Mouse (Mus musculus) ES-Bruce4 (cell line): ENCODE measurements around the gene Sgms1. TPM values are rescaled to one million over a fixed set of nuclear protein-coding genes. Genes with fewer than 3 reads are reported as not detected.
A peak's percentile ranks its signal among the peaks of the same experiment; 100 is the strongest.

Source experiments
- H3K27ac ChIP-seq: 2 replicates; pipeline ENCODE4 v1.5.1; 2012; ENCODE audit warnings: low read length, inconsistent platforms; ENCODE audit not compliant: insufficient read depth
- H3K27me3 ChIP-seq: 2 replicates; pipeline ENCODE4 v1.6.1; 2012; ENCODE audit warnings: mild to moderate bottlenecking, low read length, inconsistent platforms; ENCODE audit not compliant: control insufficient read depth, poor library complexity, insufficient read depth, severe bottlenecking
- H3K36me3 ChIP-seq: 2 replicates; pipeline ENCODE4 v1.6.1; 2012; ENCODE audit warnings: inconsistent platforms, mild to moderate bottlenecking, low read length, moderate library complexity; ENCODE audit not compliant: control insufficient read depth, poor library complexity, insufficient read depth, severe bottlenecking
- H3K4me1 ChIP-seq: one replicate; pipeline ENCODE4 v1.8.1; 2011; ENCODE audit warnings: low read length; ENCODE audit not compliant: control insufficient read depth, insufficient read depth
- H3K4me3 ChIP-seq: 2 replicates; pipeline ENCODE4 v1.5.1; 2011; ENCODE audit warnings: low read depth, mild to moderate bottlenecking, low read length
- H3K9ac ChIP-seq: 2 replicates; pipeline ENCODE4 v1.6.1; 2012; ENCODE audit warnings: low read depth, mild to moderate bottlenecking, inconsistent platforms; ENCODE audit not compliant: poor library complexity, severe bottlenecking
- H3K9me3 ChIP-seq: replicated peaks from 2 replicates; pipeline ENCODE4 v1.6.1; 2012; ENCODE audit warnings: mild to moderate bottlenecking, low read length, inconsistent platforms; ENCODE audit not compliant: control insufficient read depth, poor library complexity, insufficient read depth, severe bottlenecking
- CTCF ChIP-seq: IDR thresholded peaks from one replicate; pipeline ENCODE4 v1.8.1; 2011; ENCODE audit warnings: low read depth, low read length
- EP300 ChIP-seq: IDR thresholded peaks from 2 replicates; pipeline ENCODE4 v1.6.1; 2011; ENCODE audit warnings: low read depth, low read length; ENCODE audit not compliant: insufficient read depth
- POLR2A ChIP-seq: IDR thresholded peaks from one replicate; pipeline ENCODE4 v1.8.1; 2011; ENCODE audit warnings: low read length; ENCODE audit not compliant: insufficient read depth
- polyA plus RNA-seq: library from polyadenylated mRNA; stranded (reverse); fragments of >200 nt; gene quantifications from 2 replicates; pipeline ENCODE4 v1.2.4, GENCODE M21; 2011; ENCODE audit warnings: low read depth; ENCODE audit not compliant: missing spikeins, insufficient read depth, insufficient read length

The Sgms1 gene
- polyA plus RNA-seq, 1 experiment: 69.7 TPM

DNA sequence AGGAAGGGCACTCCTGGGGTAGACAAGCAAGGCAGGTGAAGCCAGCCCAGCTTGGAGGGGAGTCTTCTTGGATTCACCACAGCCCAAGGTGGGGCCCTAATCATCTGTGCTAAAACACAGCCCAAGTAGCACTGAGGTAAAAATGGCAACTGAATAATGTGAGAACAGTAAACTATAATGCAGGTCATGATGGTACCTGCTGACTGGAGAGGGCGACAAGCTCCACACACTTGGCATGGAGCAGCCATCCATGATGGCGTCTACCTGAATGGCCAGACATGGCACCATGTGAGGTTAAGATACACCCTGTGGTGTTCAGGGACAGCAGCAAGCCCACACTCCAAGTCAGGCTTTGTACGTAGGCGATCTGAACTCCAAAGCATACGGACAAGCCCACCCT is 190.4 kb downstream of the Sgms1 start:
- Histone ChIP-seq H3K4me1 (peaks cover 5% of the 10 kb centered on the region), H3K9me3 (no peaks in the 10 kb centered on the region), H3K4me3 (no peak overlapping the region), H3K36me3 (no peaks in the 10 kb centered on the region; the same call in 1 of the 2 replicates), H3K27me3 (no peaks in the 10 kb centered on the region), H3K27ac (no peak overlapping the region), H3K9ac (no peak overlapping the region)
- no peak for TF ChIP-seq EP300
- TF ChIP-seq POLR2A: no peak
- no peak for TF ChIP-seq CTCF

DNA sequence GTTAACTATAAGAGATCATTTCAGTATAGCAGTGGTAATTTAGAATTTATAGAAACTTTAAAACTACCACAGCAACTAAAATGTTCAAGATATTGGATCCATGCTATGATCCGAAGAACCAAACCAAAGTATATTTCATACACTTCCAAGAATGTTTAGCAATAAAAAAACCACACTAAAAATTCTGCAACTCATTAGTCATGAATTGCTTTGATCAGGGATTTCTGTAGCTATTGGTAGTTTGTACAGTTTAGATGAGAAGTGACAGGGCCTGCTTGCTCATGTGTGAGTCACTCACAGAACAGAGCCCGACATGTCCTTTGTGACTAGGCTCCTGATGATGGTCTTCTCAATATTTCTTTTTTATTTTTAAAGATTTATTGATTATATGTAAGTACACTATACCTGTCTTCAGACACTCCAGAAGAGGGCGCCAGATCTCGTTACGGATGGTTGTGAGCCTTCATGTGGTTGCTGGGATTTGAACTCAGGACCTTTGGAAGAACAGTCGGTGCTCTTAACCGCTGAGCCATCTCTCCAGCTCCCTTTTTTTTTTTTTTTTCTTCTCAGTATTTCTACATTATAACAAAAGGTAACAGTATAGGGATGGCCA is 190.9 kb downstream of the Sgms1 start:
- H3K4me3 ChIP-seq: no peak overlapping the region
- TF ChIP-seq CTCF: no peak
- TF ChIP-seq POLR2A: no peak
- TF ChIP-seq EP300: no peak
- peaks cover 5% of the 10 kb centered on the region for H3K4me1 ChIP-seq
- no peaks in the 10 kb centered on the region for H3K27me3 ChIP-seq
- H3K9me3 ChIP-seq: no peaks in the 10 kb centered on the region
- H3K27ac ChIP-seq: no peak overlapping the region
- H3K9ac ChIP-seq: no peak overlapping the region
- no peaks in the 10 kb centered on the region; the same call in 1 of the 2 replicates for H3K36me3 ChIP-seq

DNA sequence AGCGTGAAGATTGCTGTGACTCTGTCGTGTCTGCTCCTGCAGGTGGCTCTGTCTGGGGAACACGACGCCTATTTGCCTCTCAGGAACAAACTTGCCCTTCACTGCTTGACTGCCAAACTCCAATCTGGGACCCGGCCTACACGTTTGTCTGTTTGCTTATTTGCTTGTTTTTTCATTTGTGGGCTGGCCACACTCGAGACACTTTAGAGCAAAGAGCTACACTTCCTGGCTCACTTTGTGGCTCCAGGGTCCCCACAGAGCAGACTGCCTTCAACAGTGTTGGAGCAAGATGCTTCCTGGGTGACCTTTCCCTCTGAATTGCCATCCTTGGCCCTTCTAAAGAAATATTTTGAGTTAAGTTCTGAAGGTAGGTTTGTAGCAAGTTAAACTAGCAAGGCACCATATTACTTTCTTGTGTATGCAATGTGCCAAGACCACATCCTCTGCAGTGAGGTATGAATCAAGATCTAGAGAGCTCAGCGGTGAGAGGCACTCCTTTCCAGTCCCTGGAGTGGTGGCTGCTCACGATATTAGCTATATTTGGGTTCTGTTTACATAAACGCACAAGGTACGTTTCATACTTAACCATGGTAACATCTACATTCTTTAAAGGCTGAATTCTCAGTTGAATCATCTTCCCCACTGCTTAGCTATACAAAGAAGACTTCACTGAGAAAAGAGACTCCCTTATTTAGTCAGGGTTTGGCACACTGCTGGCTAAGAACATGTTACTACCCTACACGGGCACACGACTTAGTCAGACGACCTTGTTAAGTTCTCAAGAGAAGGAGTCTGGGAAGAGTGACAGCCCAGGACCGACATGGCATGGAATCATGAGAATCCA is 192.3 kb downstream of the Sgms1 start:
- Histone ChIP-seq H3K4me1 (peaks cover 6% of the 10 kb centered on the region), H3K9ac (no peak overlapping the region), H3K27me3 (no peaks in the 10 kb centered on the region), H3K36me3 (no peaks in the 10 kb centered on the region; the same call in 1 of the 2 replicates), H3K27ac (no peak overlapping the region), H3K9me3 (no peaks in the 10 kb centered on the region), H3K4me3 (no peak overlapping the region)
- TF ChIP-seq EP300: no peak
- TF ChIP-seq CTCF: no peak
- no peak for TF ChIP-seq POLR2A

DNA sequence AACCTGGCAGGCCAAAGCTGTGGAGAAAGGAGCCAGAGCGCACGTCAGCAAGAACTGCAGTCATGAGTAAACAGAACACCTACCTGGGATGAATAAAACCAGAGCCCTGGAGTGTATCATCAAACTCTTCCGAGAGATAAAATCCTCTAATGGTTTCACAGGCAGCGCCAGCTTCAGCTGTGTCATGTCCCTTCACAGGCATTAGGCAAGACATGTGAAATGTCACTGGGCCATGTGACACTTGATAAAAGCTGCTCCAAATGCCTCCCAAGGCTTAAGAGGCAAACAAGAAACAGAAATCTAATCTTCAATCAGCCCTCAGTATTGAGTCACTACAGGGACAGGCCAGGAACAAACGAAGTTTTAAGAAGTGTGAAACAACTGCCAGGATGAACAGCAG is 193.3 kb downstream of the Sgms1 start:
- peaks cover 7% of the 10 kb centered on the region for H3K4me1 ChIP-seq
- H3K27ac ChIP-seq: peak overlapping the region; percentile 49; the same call in 1 of the 2 replicates
- TF ChIP-seq EP300 (no peak), CTCF (no peak), POLR2A (no peak)
- H3K36me3 ChIP-seq: no peaks in the 10 kb centered on the region
- H3K4me3 ChIP-seq: no peak overlapping the region
- H3K9ac ChIP-seq: no peak overlapping the region
- H3K27me3 ChIP-seq: no peaks in the 10 kb centered on the region
- H3K9me3 ChIP-seq: no peaks in the 10 kb centered on the region

DNA sequence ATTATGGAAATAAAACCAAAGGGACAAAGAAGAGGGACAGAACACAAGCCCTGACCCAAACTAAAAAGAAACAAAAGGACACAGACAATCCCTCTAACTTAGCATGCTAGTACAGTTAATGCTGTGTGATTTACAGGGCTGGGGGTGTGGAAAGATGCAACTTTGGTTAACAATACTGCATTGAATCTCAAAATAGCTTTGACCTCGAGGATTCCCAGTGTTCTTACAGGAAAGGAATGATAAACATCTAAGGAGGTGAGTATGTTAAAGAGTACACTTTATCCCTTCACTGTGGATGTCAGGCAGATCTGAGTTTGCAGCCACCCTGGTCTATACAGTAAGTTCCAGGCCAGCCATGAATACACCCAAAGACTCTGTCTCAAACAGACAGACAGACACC is 194.7 kb downstream of the Sgms1 start:
- peak overlapping the region; percentile 89 for H3K27ac ChIP-seq
- TF ChIP-seq CTCF: no peak
- no peak for TF ChIP-seq POLR2A
- TF ChIP-seq EP300: no peak
- no peak overlapping the region for H3K4me3 ChIP-seq
- 0 out of 2 replicates have a peak, but pooled peaks cover 2% of the 10 kb centered on the region for H3K36me3 ChIP-seq
- no peak overlapping the region for H3K9ac ChIP-seq
- no peaks in the 10 kb centered on the region for H3K27me3 ChIP-seq
- peaks cover 7% of the 10 kb centered on the region for H3K4me1 ChIP-seq
- no peaks in the 10 kb centered on the region for H3K9me3 ChIP-seq

DNA sequence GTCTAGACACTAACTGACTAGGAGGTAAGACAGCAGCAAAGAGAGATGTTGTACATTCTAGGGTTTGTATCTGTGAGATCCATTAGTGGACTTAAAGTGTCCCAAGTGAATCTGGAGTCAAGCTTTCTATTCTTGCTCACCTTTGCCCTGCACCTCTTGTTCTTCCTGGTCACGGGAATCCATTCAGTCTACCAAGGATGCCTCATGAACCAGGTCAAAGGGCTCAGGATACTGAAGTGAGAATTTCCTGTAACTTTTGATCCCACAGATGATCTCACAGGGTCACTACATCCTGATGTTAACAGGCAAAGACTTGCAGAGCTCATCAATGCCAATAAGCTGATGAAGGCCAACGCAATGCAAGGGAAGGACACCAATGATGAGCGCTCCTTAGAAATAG is 195.4 kb downstream of the Sgms1 start:
- peaks cover 7% of the 10 kb centered on the region for H3K4me1 ChIP-seq
- no peak overlapping the region for H3K4me3 ChIP-seq
- TF ChIP-seq CTCF (no peak), EP300 (no peak), POLR2A (no peak)

More for the DNA sequence above, 195.4 kb downstream of the Sgms1 start:
- Histone ChIP-seq H3K27me3 (no peaks in the 10 kb centered on the region), H3K36me3 (0 out of 2 replicates have a peak, but pooled peaks cover 2% of the 10 kb centered on the region), H3K27ac (peak overlapping the region; percentile 81), H3K9ac (no peak overlapping the region), H3K9me3 (no peaks in the 10 kb centered on the region)
